Mouse (Mus musculus): Measurements from ENCODE around the gene Elf2. TPM values are rescaled to one million over a fixed set of nuclear protein-coding genes. Genes with fewer than 3 reads are reported as not detected.
A peak's percentile ranks its signal among the peaks of the same experiment; 100 is the strongest.

Gene Elf2
- polyA plus RNA-seq, 1 experiment from 2014 or later: 53.6 TPM

DNA sequence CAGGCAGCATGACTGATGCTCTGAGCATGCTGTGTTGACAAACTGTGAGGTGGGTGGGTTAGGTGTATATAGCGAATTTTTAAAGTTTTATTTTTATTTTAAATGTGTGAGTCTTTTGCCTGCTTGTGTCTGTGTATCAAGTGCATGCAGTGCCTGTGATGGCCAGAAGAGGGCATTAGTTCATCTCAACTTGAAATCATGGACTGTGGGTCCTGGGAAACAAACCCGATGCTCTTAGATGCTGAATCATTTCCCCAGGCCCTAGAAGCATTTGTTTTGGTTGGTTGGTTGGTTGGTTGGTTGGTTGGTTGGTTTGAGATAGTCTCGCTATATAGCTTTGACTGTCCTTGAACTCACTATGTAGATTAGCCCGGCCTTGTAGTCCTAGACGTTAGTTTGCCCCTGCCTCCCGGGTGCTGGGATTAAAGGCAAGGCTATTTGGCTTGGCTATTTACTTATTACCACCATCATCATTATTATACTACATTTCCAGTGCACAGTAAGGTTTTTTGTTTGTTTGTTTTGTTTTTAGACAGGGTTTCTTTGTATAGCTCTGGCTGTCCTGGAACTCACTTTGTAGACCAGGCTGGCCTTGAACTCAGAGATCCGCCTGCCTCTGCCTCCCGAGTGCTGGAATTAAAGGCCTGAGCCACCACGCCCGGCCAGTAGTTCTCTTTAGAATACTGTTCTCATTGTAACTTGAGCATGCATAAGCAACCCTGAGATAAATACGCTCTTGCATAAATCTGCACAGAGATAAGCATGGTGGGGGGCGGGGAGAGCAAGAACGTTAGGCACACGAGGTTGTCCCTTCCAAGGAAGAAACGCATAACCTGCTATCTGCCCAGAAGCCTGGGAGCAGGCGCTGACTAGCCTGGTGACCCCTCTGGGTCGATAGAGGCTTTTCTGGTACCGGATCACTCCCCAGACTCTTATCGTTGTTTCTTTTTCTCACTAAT lies 35.1 kb upstream of the Elf2 start:
- H3K9me3 ChIP-seq: no peaks in the 10 kb centered on the region
- WGBS: 85% methylated on average over 19 of the region's 19 CpGs
- no peaks in the 10 kb centered on the region for H3K36me3 ChIP-seq
- no peak overlapping the region for H3K4me2 ChIP-seq (replicated peaks)
- no peak overlapping the region for H3K4me3 ChIP-seq
- H3K9ac ChIP-seq (replicated peaks): no peak overlapping the region
- no peak overlapping the region for H3K27ac ChIP-seq (replicated peaks)
- peaks cover 5% of the 10 kb centered on the region; the same call in 1 of the 2 replicates for H3K4me1 ChIP-seq
- no peak for ATAC-seq (replicated peaks)
- H3K27me3 ChIP-seq: no peaks in the 10 kb centered on the region

DNA sequence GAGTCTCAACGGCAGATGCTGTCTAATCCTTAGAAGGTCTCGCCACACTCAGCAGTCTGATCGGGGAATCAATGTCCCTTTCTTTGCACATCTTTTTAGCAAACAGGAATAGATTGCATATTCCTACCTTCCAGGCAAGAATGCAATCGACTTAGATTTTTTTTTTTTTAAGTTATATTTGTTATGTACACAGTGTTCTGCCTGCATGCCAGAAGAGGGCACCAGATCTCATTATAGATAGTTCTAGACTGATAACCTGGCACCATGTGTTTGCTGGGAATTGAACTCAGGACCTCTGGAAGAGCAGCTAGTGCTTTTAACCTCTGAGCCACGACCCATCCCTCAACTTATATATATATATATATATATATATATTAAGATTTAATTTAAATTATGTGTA lies 33.1 kb upstream of the Elf2 start:
- no peaks in the 10 kb centered on the region for H3K9me3 ChIP-seq
- no peaks in the 10 kb centered on the region for H3K36me3 ChIP-seq
- H3K27ac ChIP-seq (replicated peaks): no peak overlapping the region
- H3K4me2 ChIP-seq (replicated peaks): no peak overlapping the region
- no peak overlapping the region for H3K9ac ChIP-seq (replicated peaks)
- peaks cover 5% of the 10 kb centered on the region; the same call in 1 of the 2 replicates for H3K4me1 ChIP-seq
- no peak for ATAC-seq (replicated peaks)
- no peaks in the 10 kb centered on the region for H3K27me3 ChIP-seq
- no peak overlapping the region for H3K4me3 ChIP-seq
- WGBS: 74% methylated on average over 5 of the region's 5 CpGs

DNA sequence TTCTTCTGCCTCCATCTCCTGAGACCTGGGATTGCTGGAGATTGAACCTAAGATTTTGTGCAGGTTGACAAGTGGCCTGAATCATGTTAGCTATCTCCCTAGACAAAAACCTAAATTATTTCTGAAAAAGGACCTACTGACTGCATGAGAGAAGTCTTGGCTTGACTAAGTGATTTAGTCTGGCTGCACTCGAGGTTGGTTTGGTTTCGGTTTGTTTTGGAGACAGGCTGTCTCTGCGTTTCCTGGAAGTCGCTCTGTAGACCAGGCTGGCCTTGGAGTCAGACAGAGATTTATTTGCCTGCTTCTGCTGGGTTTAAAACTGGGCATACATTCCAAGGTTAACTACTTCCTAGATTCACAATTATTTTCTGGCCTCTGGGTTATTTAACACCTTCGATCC lies 32.4 kb upstream of the Elf2 start:
- no peak overlapping the region for H3K4me2 ChIP-seq (replicated peaks)
- ATAC-seq (replicated peaks): no peak
- no peak overlapping the region for H3K9ac ChIP-seq (replicated peaks)
- H3K27ac ChIP-seq (replicated peaks): no peak overlapping the region
- H3K27me3 ChIP-seq: no peaks in the 10 kb centered on the region
- H3K4me1 ChIP-seq: no peaks in the 10 kb centered on the region
- H3K4me3 ChIP-seq: no peak overlapping the region
- WGBS: 81% methylated on average over 5 of the region's 5 CpGs
- no peaks in the 10 kb centered on the region for H3K9me3 ChIP-seq
- H3K36me3 ChIP-seq: no peaks in the 10 kb centered on the region

DNA sequence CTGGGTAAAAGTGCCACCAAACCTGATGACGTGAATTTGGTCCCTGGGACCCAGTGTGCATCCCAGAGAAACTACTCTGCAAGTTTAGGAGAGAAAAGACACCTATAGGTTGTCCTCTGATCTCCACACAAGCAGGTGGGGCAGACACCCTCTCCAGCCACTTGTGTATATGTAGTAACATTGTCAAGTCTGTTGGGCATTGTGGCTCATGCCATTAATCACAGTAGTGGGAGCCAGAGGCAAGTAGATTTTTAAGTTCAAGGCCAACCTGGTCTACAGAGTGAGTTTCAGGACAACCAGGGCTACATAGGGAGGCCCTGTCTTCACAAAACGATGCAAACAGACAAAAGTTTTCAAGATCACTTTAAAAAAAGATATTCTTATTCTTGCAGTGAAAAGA lies 31.4 kb upstream of the Elf2 start:
- ATAC-seq (replicated peaks): no peak
- H3K9me3 ChIP-seq: no peaks in the 10 kb centered on the region
- no peak overlapping the region for H3K9ac ChIP-seq (replicated peaks)
- WGBS: 59% methylated on average over 2 of the region's 2 CpGs
- H3K27me3 ChIP-seq: no peaks in the 10 kb centered on the region
- H3K36me3 ChIP-seq: no peaks in the 10 kb centered on the region
- H3K4me1 ChIP-seq: no peaks in the 10 kb centered on the region
- no peak overlapping the region for H3K4me2 ChIP-seq (replicated peaks)
- no peak overlapping the region for H3K27ac ChIP-seq (replicated peaks)
- no peak overlapping the region for H3K4me3 ChIP-seq

DNA sequence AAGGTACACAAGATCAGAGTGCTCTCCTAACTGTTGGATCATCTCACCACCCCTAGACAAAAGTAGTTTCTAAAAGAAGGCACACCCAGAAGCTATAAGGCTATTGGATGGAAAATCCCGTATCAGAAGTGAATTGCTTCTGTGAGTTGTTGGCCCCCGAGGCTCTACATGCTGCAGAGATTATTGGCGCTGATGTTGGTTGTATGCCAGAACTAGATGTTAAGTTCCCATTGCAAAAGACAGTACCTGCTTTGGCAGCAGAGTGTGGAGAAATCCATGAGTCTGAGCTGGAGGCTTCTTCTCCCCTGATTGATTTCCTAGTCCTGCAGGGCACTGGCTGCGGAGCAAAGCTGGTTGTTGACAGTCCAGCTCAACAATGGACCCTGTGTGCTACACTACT lies 27.5 kb upstream of the Elf2 start:
- ATAC-seq (replicated peaks): no peak
- 78% methylated on average over 4 of the region's 4 CpGs for WGBS
- H3K9me3 ChIP-seq: no peaks in the 10 kb centered on the region
- no peak overlapping the region for H3K9ac ChIP-seq (replicated peaks)
- peaks cover 3% of the 10 kb centered on the region; the same call in 1 of the 2 replicates for H3K27me3 ChIP-seq
- no peak overlapping the region for H3K4me2 ChIP-seq (replicated peaks)
- H3K4me3 ChIP-seq: no peak overlapping the region
- H3K4me1 ChIP-seq: peaks cover 12% of the 10 kb centered on the region
- H3K27ac ChIP-seq (replicated peaks): no peak overlapping the region
- H3K36me3 ChIP-seq: no peaks in the 10 kb centered on the region

DNA sequence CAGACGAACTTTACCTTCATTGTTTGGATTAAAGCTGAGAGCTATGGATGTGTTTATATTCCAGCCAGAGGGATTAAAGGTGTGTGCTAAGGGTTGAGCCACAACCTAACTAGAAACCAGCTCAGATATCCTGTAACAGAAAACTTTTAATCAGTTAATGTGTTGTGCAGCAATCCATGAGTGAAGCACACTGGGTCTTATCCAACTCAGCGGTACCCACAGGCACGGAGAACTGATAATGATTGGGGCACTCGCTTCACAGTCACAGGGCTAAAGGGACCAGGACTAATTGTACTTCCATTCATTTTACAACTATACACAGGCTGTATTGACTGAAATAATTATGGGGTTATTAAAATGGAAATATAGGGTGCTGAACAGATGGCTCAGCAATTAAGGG lies 26.5 kb upstream of the Elf2 start:
- no peak overlapping the region for H3K4me3 ChIP-seq
- H3K36me3 ChIP-seq: no peaks in the 10 kb centered on the region
- peaks cover 3% of the 10 kb centered on the region; the same call in 1 of the 2 replicates for H3K27me3 ChIP-seq
- no peak overlapping the region for H3K27ac ChIP-seq (replicated peaks)
- H3K9me3 ChIP-seq: no peaks in the 10 kb centered on the region
- ATAC-seq (replicated peaks): no peak
- no peak overlapping the region for H3K9ac ChIP-seq (replicated peaks)
- peaks cover 12% of the 10 kb centered on the region for H3K4me1 ChIP-seq
- no peak overlapping the region for H3K4me2 ChIP-seq (replicated peaks)
- WGBS: 46% methylated on average over 4 of the region's 4 CpGs

DNA sequence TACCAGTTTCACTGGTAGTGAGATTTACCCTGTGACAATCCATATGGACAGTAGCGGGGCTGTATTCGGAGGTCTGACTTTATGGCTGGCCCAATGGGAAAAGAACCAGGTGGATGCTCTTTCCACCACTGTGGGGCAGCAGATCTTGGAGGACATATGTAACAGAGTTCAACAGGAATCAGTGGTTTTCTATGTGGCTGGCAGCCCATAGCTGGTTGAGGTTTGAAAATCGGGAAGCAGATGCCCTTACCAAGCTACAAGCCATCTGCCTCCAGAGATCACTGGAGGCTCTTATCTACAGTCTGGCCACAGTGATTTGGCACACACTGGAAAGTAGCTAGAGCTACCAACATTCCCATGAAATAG lies 25.0 kb upstream of the Elf2 start:
- Histone ChIP-seq H3K9ac (replicated peaks) (peak overlapping the region; percentile 50), H3K36me3 (no peaks in the 10 kb centered on the region), H3K4me2 (replicated peaks) (peak overlapping the region; percentile 76), H3K27me3 (peaks cover 11% of the 10 kb centered on the region; the same call in 1 of the 2 replicates), H3K9me3 (no peaks in the 10 kb centered on the region), H3K27ac (replicated peaks) (0 out of 2 replicates have a peak overlapping the region, but pooled peaks have one; percentile 32), H3K4me3 (peak overlapping the region; percentile 41), H3K4me1 (peaks cover 12% of the 10 kb centered on the region)
- WGBS: 5% methylated on average over 3 of the region's 3 CpGs
- ATAC-seq (replicated peaks): no peak

DNA sequence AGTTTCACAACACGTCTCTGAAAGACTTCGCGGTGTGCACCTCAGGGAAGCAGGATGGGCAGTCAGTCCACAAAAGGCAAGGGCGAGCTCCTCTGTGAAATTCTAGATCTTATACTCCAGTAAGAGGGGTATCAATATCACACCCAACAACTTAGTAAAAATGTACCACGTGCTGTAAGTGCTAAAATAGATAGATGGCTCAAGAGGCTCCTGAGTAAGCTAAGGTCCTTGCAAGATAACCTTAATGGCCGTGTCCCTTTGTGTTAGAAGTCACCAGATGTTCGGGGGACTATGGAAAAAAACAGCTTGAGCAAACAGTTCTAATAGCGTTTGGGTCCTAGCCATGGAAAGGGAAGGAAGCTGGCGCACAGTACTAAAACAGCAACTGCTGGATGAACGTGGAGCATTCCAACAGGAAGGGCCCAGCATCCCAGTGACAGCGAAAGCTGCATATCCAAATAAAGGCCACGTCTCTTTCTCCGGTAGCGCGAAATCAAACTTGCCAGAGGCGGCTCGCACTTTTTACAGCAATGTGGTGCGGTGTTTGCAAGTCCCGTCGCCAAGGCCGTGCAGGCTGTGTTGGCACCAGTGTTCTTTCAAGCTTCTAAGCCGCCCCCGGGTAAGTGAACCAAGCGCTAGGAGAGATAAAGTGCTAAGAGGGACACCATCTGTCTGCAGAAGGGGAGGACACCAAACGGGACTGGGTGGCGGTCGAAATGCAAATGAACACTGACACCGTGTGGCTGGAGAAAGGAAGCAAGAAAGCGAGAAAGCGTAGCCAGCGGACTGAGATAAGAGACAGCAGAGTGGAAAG lies 24.4 kb upstream of the Elf2 start:
- Histone ChIP-seq H3K27me3 (peaks cover 13% of the 10 kb centered on the region; the same call in 1 of the 2 replicates), H3K27ac (replicated peaks) (peak overlapping the region; percentile 32), H3K9me3 (no peaks in the 10 kb centered on the region), H3K36me3 (no peaks in the 10 kb centered on the region), H3K4me2 (replicated peaks) (peak overlapping the region; percentile 76), H3K4me1 (peaks cover 12% of the 10 kb centered on the region), H3K9ac (replicated peaks) (peak overlapping the region; percentile 50), H3K4me3 (peak overlapping the region; percentile 41)
- ATAC-seq (replicated peaks): peak; percentile 94
- 7% methylated on average over 31 of the region's 31 CpGs for WGBS

DNA sequence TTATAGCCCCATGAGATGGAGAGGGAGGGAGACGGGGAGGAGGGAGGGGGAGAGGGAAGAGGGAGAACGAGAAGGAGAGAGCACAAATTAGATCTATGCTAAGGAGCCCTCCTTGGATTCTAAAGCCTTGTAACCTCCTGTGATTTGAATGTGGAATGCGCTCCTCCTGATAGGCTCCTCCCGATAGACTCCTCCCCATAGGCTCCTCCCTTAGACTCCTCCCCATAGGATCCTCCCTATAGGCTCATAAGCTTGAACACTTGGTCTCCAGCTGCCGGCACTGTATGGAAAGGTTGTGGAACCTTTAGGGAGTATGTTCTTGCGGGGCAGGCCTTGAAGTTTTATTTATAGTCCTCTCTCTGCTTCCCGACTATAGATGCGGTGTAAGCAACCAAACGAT lies 20.6 kb upstream of the Elf2 start:
- 27% methylated on average over 9 of the region's 9 CpGs for WGBS

DNA sequence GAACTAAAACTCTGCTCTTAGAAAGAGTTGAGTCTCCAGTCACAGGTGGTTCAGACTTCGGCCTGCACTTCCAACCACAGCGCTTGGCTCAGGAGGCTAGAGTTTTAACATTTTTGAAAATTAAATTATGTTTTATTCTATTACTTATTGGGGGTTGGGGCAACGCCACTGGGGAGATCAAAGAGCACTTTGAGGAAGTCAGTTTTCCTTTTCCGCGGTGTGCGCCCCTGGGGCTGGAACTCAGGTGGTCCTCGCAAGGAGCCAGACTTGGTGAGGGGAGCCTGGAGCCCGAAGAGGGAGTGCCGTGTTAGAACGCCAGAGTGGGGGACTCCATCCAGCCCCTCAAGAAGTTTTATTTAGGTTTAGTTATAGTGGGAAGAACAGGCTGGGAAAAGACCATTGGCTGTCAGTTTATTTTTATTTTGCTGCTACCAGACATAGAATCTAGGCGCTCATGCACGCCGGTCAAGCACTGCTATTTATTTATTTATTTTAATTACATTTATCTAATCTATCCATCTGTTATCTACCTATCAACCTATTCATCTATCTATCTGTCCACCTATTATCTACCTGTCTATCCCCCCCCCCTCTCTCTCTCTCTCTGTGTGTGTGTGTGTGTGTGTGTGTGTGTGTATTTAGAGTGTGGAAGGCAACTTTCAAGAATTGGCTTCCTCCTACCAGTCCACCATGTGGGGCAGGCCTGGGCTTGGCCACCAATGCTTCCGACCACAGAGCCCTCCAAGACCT lies 19.3 kb upstream of the Elf2 start:
- Histone ChIP-seq H3K36me3 (no peaks in the 10 kb centered on the region), H3K27me3 (peaks cover 27% of the 10 kb centered on the region), H3K4me1 (peaks cover 12% of the 10 kb centered on the region), H3K27ac (replicated peaks) (no peak overlapping the region), H3K4me2 (replicated peaks) (no peak overlapping the region), H3K9me3 (no peaks in the 10 kb centered on the region), H3K4me3 (peak overlapping the region; percentile 40), H3K9ac (replicated peaks) (no peak overlapping the region)
- ATAC-seq (replicated peaks): no peak
- 38% methylated on average over 14 of the region's 14 CpGs for WGBS

More for the DNA sequence above, 20.6 kb upstream of the Elf2 start:
- H3K27ac ChIP-seq (replicated peaks): no peak overlapping the region
- peaks cover 20% of the 10 kb centered on the region for H3K4me1 ChIP-seq
- H3K4me3 ChIP-seq: no peak overlapping the region
- H3K4me2 ChIP-seq (replicated peaks): no peak overlapping the region
- ATAC-seq (replicated peaks): no peak
- H3K27me3 ChIP-seq: peaks cover 27% of the 10 kb centered on the region
- H3K36me3 ChIP-seq: no peaks in the 10 kb centered on the region
- H3K9ac ChIP-seq (replicated peaks): no peak overlapping the region
- H3K9me3 ChIP-seq: no peaks in the 10 kb centered on the region

DNA sequence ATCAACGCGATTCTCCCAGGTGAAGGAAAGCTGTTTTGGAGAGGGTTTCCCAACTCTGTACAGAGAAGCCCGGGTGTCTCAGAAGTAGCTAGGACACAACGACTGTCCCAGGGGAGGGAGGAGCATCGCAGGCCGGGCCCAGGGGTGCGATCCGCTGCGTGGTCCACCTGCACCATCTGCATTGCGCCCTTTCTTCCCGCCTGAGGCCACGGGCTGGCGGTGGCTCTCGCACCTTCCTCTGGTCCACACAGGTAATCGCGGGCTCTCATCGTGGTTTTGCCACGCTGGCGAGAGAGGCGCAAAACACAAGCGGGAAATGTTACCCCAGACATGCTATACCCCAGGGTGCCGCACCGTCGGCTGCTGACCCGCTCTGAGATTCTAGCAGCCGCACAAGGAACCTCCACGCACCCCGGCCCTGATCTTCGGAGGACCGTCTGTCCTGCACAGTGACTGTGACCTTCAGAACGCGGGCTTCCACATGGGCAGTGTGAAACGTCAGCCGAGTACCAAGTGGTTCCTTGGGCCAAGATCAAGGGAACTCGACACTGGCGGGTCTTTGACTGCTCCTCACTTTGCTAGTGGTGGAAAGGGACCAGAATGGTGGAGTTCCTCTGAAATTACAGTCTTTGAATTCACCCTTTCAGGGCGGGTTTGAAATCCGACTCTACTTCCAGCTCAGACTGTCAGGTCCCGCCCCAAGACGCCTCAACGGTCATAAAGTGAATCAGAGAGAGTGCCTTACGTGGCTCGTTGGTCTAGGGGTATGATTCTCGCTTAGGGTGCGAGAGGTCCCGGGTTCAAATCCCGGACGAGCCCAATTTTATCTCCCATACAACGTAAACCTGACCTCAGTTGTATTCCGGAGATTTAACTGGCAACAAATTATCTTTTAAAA lies 18.4 kb upstream of the Elf2 start:
- peaks cover 8% of the 10 kb centered on the region for H3K4me1 ChIP-seq
- 2% methylated on average over 50 of the region's 50 CpGs for WGBS
- ATAC-seq (replicated peaks): peak; percentile 45

More for the DNA sequence above, 18.4 kb upstream of the Elf2 start:
- H3K4me2 ChIP-seq (replicated peaks): peak overlapping the region; percentile 46
- peak overlapping the region; percentile 31 for H3K9ac ChIP-seq (replicated peaks)
- H3K4me3 ChIP-seq: peak overlapping the region; percentile 40
- H3K9me3 ChIP-seq: no peaks in the 10 kb centered on the region
- H3K27ac ChIP-seq (replicated peaks): no peak overlapping the region
- H3K27me3 ChIP-seq: peaks cover 25% of the 10 kb centered on the region
- no peaks in the 10 kb centered on the region for H3K36me3 ChIP-seq
